Mouse (Mus musculus) limb, embryonic 13.5 days (tissue): ENCODE data around the gene Gm21746. TPM values are rescaled to one million over a fixed set of nuclear protein-coding genes. Genes with fewer than 3 reads are reported as not detected.
"Not testable (repeated sequence)": the region's sequence is repeated elsewhere in the genome, so short reads cannot be mapped to it uniquely, and the experiment has no call there.

Experiments used
- ATAC-seq: fragments of 200-750 bp; cut with Nextera tagmentation; 2 replicates; pipeline ENCODE4 v1.8.0; 2017; ENCODE audit warnings: low read depth, moderate number of reproducible peaks, moderate TSS enrichment; ENCODE audit not compliant: low FRiP score
- H3K27ac ChIP-seq: fragments of 300-500 bp; sonication (generic); 2 replicates; pipeline ENCODE4 v1.5.1; 2015; ENCODE audit warnings: inconsistent platforms, mild to moderate bottlenecking, moderate library complexity
- H3K27me3 ChIP-seq: fragments of 300-500 bp; sonication (generic); 2 replicates; pipeline ENCODE4 v1.6.1; 2015; ENCODE audit warnings: mild to moderate bottlenecking, inconsistent platforms
- H3K36me3 ChIP-seq: fragments of 300-500 bp; sonication (generic); 2 replicates; pipeline ENCODE4 v1.6.1; 2015; ENCODE audit warnings: inconsistent platforms, mild to moderate bottlenecking, moderate library complexity
- H3K4me1 ChIP-seq: fragments of 300-500 bp; sonication (generic); 2 replicates; pipeline ENCODE4 v1.6.1; 2015; ENCODE audit warnings: inconsistent platforms
- H3K4me2 ChIP-seq: fragments of 300-500 bp; sonication (generic); replicated peaks from 2 replicates; pipeline ENCODE4 v1.6.1; 2015; ENCODE audit warnings: inconsistent platforms, mild to moderate bottlenecking, moderate library complexity
- H3K4me3 ChIP-seq: fragments of 300-500 bp; sonication (generic); 2 replicates; pipeline ENCODE4 v1.5.1; 2015; ENCODE audit warnings: moderate library complexity, mild to moderate bottlenecking, inconsistent platforms
- H3K9ac ChIP-seq: fragments of 300-500 bp; sonication (generic); 2 replicates; pipeline ENCODE4 v1.6.1; 2015; ENCODE audit warnings: mild to moderate bottlenecking, inconsistent platforms
- H3K9me3 ChIP-seq: fragments of 300-500 bp; sonication (generic); 2 replicates; pipeline ENCODE4 v1.6.1; 2016; ENCODE audit warnings: inconsistent platforms
- WGBS: fragments of 180-500 bp; shearing (Covaris S2); methylation state at CpG from one replicate; pipeline ENCODE4 v1.1.7; 2015; 5-methylcytosine and 5-hydroxymethylcytosine counted together
- polyA plus RNA-seq: library from polyadenylated mRNA; unstranded; fragments of >200 nt; fragmentation: Nextera tagmentation; extraction: Ambion mirVana; gene quantifications from 2 replicates; pipeline ENCODE4 v1.2.1, GENCODE M21; 2015

The Gm21746 gene
- polyA plus RNA-seq = not detected in 2 replicates

- H3K36me3 ChIP-seq, H3K4me2 ChIP-seq, H3K27ac ChIP-seq, H3K9ac ChIP-seq, ATAC-seq, H3K4me3 ChIP-seq, H3K4me1 ChIP-seq, H3K27me3 ChIP-seq, H3K9me3 ChIP-seq: not testable (repeated sequence)
- WGBS = 76% methylated on average over 2 of the region's 3 CpGs
Observed at GRCm38 (mm10) chrY:6237895-6238294, at the start of gene Gm21746. Gene Gm21746 (minus strand): TSS chrY:6237995.

GRCm38 (mm10) chrY:6266798-6267197, 29.0 kb upstream of the Gm21746 start, which contains the start of gene Gm20873:
Gene Gm20873 (plus strand): TSS chrY:6267098.
- not testable (repeated sequence) for H3K4me3 ChIP-seq, H3K4me1 ChIP-seq, H3K9ac ChIP-seq, H3K4me2 ChIP-seq, H3K27ac ChIP-seq, H3K9me3 ChIP-seq, ATAC-seq, H3K27me3 ChIP-seq, H3K36me3 ChIP-seq

Other genes with a start within 250 kb of the Gm21746 start
- not detected in 2 replicates for gene Gm20873, start 29.1 kb upstream of the Gm21746 start, polyA plus RNA-seq